Mouse (Mus musculus) G1E (cell line): ENCODE measurements at regions not wholly inside any gene's neighbourhood (a gene's known extent, or its start where the extent isn't known, plus 50 kb on each side); places are given as distances from the start of the nearest gene placed in this dataset.

Experiments
- ATAC-seq: 2 replicates; pipeline ENCODE4 v1.8.0; 2016; ENCODE audit warnings: mild to moderate bottlenecking; ENCODE audit not compliant: insufficient number of reproducible peaks, poor library complexity, low FRiP score, severe bottlenecking; ENCODE audit errors: extremely low read depth
- DNase-seq: peaks from one replicate; pipeline ENCODE4 v3.0.0; 2012; ENCODE audit warnings: low spot score
- H3K27me3 ChIP-seq: 2 replicates; pipeline ENCODE4 v1.6.1; 2012; ENCODE audit warnings: mild to moderate bottlenecking, low read length, inconsistent platforms; ENCODE audit not compliant: insufficient read depth
- H3K36me3 ChIP-seq: replicated peaks from 2 replicates; pipeline ENCODE3; 2012; ENCODE audit warnings: mild to moderate bottlenecking, inconsistent platforms
- H3K4me1 ChIP-seq: 2 replicates; pipeline ENCODE4 v1.6.1; 2012; ENCODE audit warnings: low read depth, low read length, inconsistent platforms, mixed read lengths; ENCODE audit not compliant: insufficient read depth
- H3K4me3 ChIP-seq: 2 replicates; pipeline ENCODE4 v1.5.1; 2012; ENCODE audit warnings: low read depth, mild to moderate bottlenecking, inconsistent platforms, low read length, moderate library complexity, mixed read lengths
- H3K9me3 ChIP-seq: replicated peaks from 2 replicates; pipeline ENCODE4 v1.6.1; 2012; ENCODE audit warnings: inconsistent platforms
- CTCF ChIP-seq: IDR thresholded peaks from 2 replicates; pipeline ENCODE4 v1.5.1; 2012; ENCODE audit warnings: low read depth, low read length, inconsistent platforms, mixed read lengths
- GATA1 ChIP-seq: IDR thresholded peaks from 2 replicates; pipeline ENCODE4 v1.6.1; 2012; ENCODE audit warnings: borderline replicate concordance, low read length, inconsistent platforms, mixed read lengths
- GATA2 ChIP-seq: IDR thresholded peaks from 2 replicates; pipeline ENCODE4 v1.6.1; 2012; ENCODE audit warnings: low read depth, low read length, inconsistent platforms, borderline replicate concordance
- POLR2AphosphoS5 ChIP-seq: IDR thresholded peaks from 2 replicates; pipeline ENCODE4 v1.6.1; 2012; ENCODE audit warnings: low read depth, low read length, inconsistent platforms; ENCODE audit not compliant: insufficient replicate concordance
- TAL1 ChIP-seq: conservative IDR thresholded peaks from 2 replicates; pipeline ENCODE4 v1.6.1; 2012; ENCODE audit warnings: low read depth, low read length, inconsistent platforms, mixed read lengths

- ATAC-seq (no peak), DNase-seq (no peak)
- Histone ChIP-seq H3K4me3 (no peak overlapping the region), H3K4me1 (no peaks in the 10 kb centered on the region), H3K9me3 (0 out of 2 replicates have a peak, but pooled peaks cover 2% of the 10 kb centered on the region), H3K27me3 (no peaks in the 10 kb centered on the region), H3K36me3 (no peaks in the 10 kb centered on the region)
- TF ChIP-seq GATA2, result no peak
- TF ChIP-seq GATA1, result no peak
- no peak for TF ChIP-seq POLR2AphosphoS5
- no peak for TF ChIP-seq CTCF
- no peak for TF ChIP-seq TAL1
Measured at GRCm38 (mm10) chr16:79279006-79279405, 188.1 kb upstream of the Tmprss15 start.

- ATAC-seq, result no peak
- Histone ChIP-seq H3K4me3 (no peak overlapping the region), H3K36me3 (no peaks in the 10 kb centered on the region), H3K4me1 (no peaks in the 10 kb centered on the region), H3K9me3 (no peaks in the 10 kb centered on the region; the same call in 1 of the 2 replicates), H3K27me3 (no peaks in the 10 kb centered on the region)
- TF ChIP-seq GATA2 (no peak), CTCF (no peak), TAL1 (no peak), GATA1 (no peak), POLR2AphosphoS5 (no peak)
- DNase-seq, result no peak
Measured at GRCm38 (mm10) chr16:79256525-79256924, 165.6 kb upstream of the Tmprss15 start.

GRCm38 (mm10) chr16:79256084-79256483 lies 165.2 kb upstream of the Tmprss15 start:
- TF ChIP-seq TAL1, result no peak
- no peak for TF ChIP-seq CTCF
- TF ChIP-seq POLR2AphosphoS5, result no peak
- no peak for TF ChIP-seq GATA1
- no peak for TF ChIP-seq GATA2
- H3K4me3 ChIP-seq, result no peak overlapping the region
- H3K36me3 ChIP-seq, result no peaks in the 10 kb centered on the region
- ATAC-seq (no peak), DNase-seq (no peak)
- H3K9me3 ChIP-seq, result no peaks in the 10 kb centered on the region
- no peaks in the 10 kb centered on the region for H3K4me1 ChIP-seq
- H3K27me3 ChIP-seq, result no peaks in the 10 kb centered on the region

GRCm38 (mm10) chr16:79240857-79241491 lies 150.1 kb upstream of the Tmprss15 start:
- H3K4me3 ChIP-seq, result no peak overlapping the region
- ATAC-seq (no peak), DNase-seq (no peak)
- H3K36me3 ChIP-seq, result no peaks in the 10 kb centered on the region
- TF ChIP-seq CTCF (no peak), GATA2 (no peak), POLR2AphosphoS5 (no peak), GATA1 (no peak), TAL1 (no peak)
- no peaks in the 10 kb centered on the region for H3K27me3 ChIP-seq
- H3K9me3 ChIP-seq, result no peaks in the 10 kb centered on the region
- no peaks in the 10 kb centered on the region for H3K4me1 ChIP-seq

GRCm38 (mm10) chr16:79240191-79240590 lies 149.3 kb upstream of the Tmprss15 start:
- TF ChIP-seq GATA2, result no peak
- no peak for TF ChIP-seq TAL1
- no peak for TF ChIP-seq GATA1
- no peak for TF ChIP-seq POLR2AphosphoS5
- no peak for TF ChIP-seq CTCF
- Histone ChIP-seq H3K36me3 (no peaks in the 10 kb centered on the region), H3K4me1 (no peaks in the 10 kb centered on the region), H3K9me3 (no peaks in the 10 kb centered on the region), H3K27me3 (no peaks in the 10 kb centered on the region), H3K4me3 (no peak overlapping the region)
- DNase-seq (no peak), ATAC-seq (no peak)

GRCm38 (mm10) chr16:79191196-79191595 lies 100.3 kb upstream of the Tmprss15 start:
- Histone ChIP-seq H3K9me3 (no peaks in the 10 kb centered on the region), H3K36me3 (no peaks in the 10 kb centered on the region)
- TF ChIP-seq TAL1 (no peak), CTCF (no peak), GATA2 (no peak), GATA1 (no peak), POLR2AphosphoS5 (no peak)

GRCm38 (mm10) chr16:79186471-79186870 lies 95.6 kb upstream of the Tmprss15 start:
- no peak for TF ChIP-seq POLR2AphosphoS5
- TF ChIP-seq GATA2, result no peak
- TF ChIP-seq TAL1, result no peak
- no peak for TF ChIP-seq GATA1
- no peak for TF ChIP-seq CTCF
- no peaks in the 10 kb centered on the region for H3K27me3 ChIP-seq
- no peak for ATAC-seq
- DNase-seq, result no peak
- H3K4me1 ChIP-seq, result no peaks in the 10 kb centered on the region
- no peaks in the 10 kb centered on the region for H3K36me3 ChIP-seq
- no peaks in the 10 kb centered on the region for H3K9me3 ChIP-seq
- H3K4me3 ChIP-seq, result no peak overlapping the region

More at GRCm38 (mm10) chr16:79191196-79191595, 100.3 kb upstream of the Tmprss15 start:
- Histone ChIP-seq H3K27me3 (no peaks in the 10 kb centered on the region), H3K4me3 (no peak overlapping the region), H3K4me1 (no peaks in the 10 kb centered on the region)
- no peak for DNase-seq
- ATAC-seq, result no peak
